Mouse (Mus musculus) gastrocnemius, postnatal 4 days (tissue): ENCODE data around the gene Parva. TPM values are rescaled to one million over a fixed set of nuclear protein-coding genes. Genes with fewer than 3 reads are reported as not detected.

Source experiments
- DNase-seq, 2 experiments: peaks; one replicate each; pipeline ENCODE4 v3.0.0; 2021 to 2022; ENCODE audit warnings: low spot score in 2 of 2, mixed read lengths in 2 of 2
- long read RNA-seq, 2 experiments: library from polyadenylated mRNA; stranded (forward); transcript quantifications; one replicate each; pipeline ENCODE4 v2.0.0; 2021
- total RNA-seq, 2 experiments: library from RNA; stranded (reverse); gene quantifications; 2 replicates each; pipeline ENCODE4 v1.2.3; 2021

The Parva gene
- 10 to 100 TPM; 73.8 to 77.9 TPM for total RNA-seq
- long read RNA-seq, experiment 1, full-length matches to known transcripts: 61 of 77 reads
- long read RNA-seq, experiment 1, partial matches to known transcripts: 1 of 77 reads
- long read RNA-seq, experiment 1, other reads (novel, unspliced or antisense): 15 of 77 reads
- long read RNA-seq, experiment 2, full-length matches to known transcripts: 62 of 82 reads
- long read RNA-seq, experiment 2, partial matches to known transcripts: 4 of 82 reads
- long read RNA-seq, experiment 2, other reads (novel, unspliced or antisense): 16 of 82 reads

GRCm38 (mm10) chr7:112427357-112428157, at the start of gene Parva:
Parva (plus strand) TSS chr7:112427505.
- peak; percentile 69 to 81 for DNase-seq

- DNase-seq: no peak
Observed at GRCm38 (mm10) chr7:112378056-112378455, 49.2 kb upstream of the Parva start.

GRCm38 (mm10) chr7:112378476-112378875, 48.8 kb upstream of the Parva start:
- DNase-seq: no peak

- no peak for DNase-seq
Observed at GRCm38 (mm10) chr7:112386521-112386920, 40.8 kb upstream of the Parva start.

GRCm38 (mm10) chr7:112387876-112388275, 39.4 kb upstream of the Parva start:
- DNase-seq: no peak

GRCm38 (mm10) chr7:112388363-112388875, 38.9 kb upstream of the Parva start:
- DNase-seq: no peak

- no peak for DNase-seq
Observed at GRCm38 (mm10) chr7:112389611-112390251, 37.6 kb upstream of the Parva start.

- DNase-seq: no peak
Observed at GRCm38 (mm10) chr7:112390252-112390936, 36.9 kb upstream of the Parva start.

- no peak for DNase-seq
Observed at GRCm38 (mm10) chr7:112390937-112391605, 36.2 kb upstream of the Parva start.

- no peak for DNase-seq
Observed at GRCm38 (mm10) chr7:112397786-112398185, 29.5 kb upstream of the Parva start.

- DNase-seq: no peak
Observed at GRCm38 (mm10) chr7:112399425-112400170, 27.7 kb upstream of the Parva start.

GRCm38 (mm10) chr7:112400175-112400574, 27.1 kb upstream of the Parva start:
- peak; percentile 64 to 79 for DNase-seq

- DNase-seq: no peak
Observed at GRCm38 (mm10) chr7:112405061-112405460, 22.2 kb upstream of the Parva start.

GRCm38 (mm10) chr7:112405578-112405977, 21.7 kb upstream of the Parva start:
- no peak for DNase-seq

- no peak for DNase-seq
Observed at GRCm38 (mm10) chr7:112407597-112407996, 19.7 kb upstream of the Parva start.

- DNase-seq: no peak
Observed at GRCm38 (mm10) chr7:112409991-112410390, 17.3 kb upstream of the Parva start.

- DNase-seq: no peak
Observed at GRCm38 (mm10) chr7:112413286-112413685, 14.0 kb upstream of the Parva start.

GRCm38 (mm10) chr7:112416058-112416526, 11.2 kb upstream of the Parva start:
- no peak for DNase-seq

GRCm38 (mm10) chr7:112416730-112417513, 10.4 kb upstream of the Parva start:
- no peak for DNase-seq
